Mouse (Mus musculus) embryonic facial prominence, embryonic 12.5 days (tissue): Measurements from ENCODE around the gene Srcin1. TPM values are rescaled to one million over a fixed set of nuclear protein-coding genes. Genes with fewer than 3 reads are reported as not detected.

Source experiments
- ATAC-seq: fragments of 200-750 bp; cut with Nextera tagmentation; 2 replicates; pipeline ENCODE4 v1.8.0; 2017; ENCODE audit not compliant: insufficient number of reproducible peaks, insufficient read depth, low FRiP score, low TSS enrichment
- H3K27ac ChIP-seq: fragments of 300-500 bp; sonication (generic); 2 replicates; pipeline ENCODE4 v1.5.1; 2016; ENCODE audit warnings: mild to moderate bottlenecking
- H3K27me3 ChIP-seq: fragments of 300-500 bp; sonication (generic); 2 replicates; pipeline ENCODE4 v1.6.1; 2016; ENCODE audit warnings: mild to moderate bottlenecking, moderate library complexity
- H3K36me3 ChIP-seq: fragments of 300-500 bp; sonication (generic); 2 replicates; pipeline ENCODE4 v1.6.1; 2016; ENCODE audit warnings: mild to moderate bottlenecking
- H3K4me1 ChIP-seq: fragments of 300-500 bp; sonication (generic); 2 replicates; pipeline ENCODE4 v1.6.1; 2016
- H3K4me2 ChIP-seq: fragments of 300-500 bp; sonication (generic); replicated peaks from 2 replicates; pipeline ENCODE4 v1.6.1; 2016; ENCODE audit warnings: mild to moderate bottlenecking, moderate library complexity
- H3K4me3 ChIP-seq: fragments of 300-500 bp; sonication (generic); 2 replicates; pipeline ENCODE4 v1.5.1; 2016; ENCODE audit warnings: mild to moderate bottlenecking
- H3K9ac ChIP-seq: fragments of 300-500 bp; sonication (generic); 2 replicates; pipeline ENCODE4 v1.6.1; 2016; ENCODE audit warnings: mild to moderate bottlenecking, moderate library complexity
- H3K9me3 ChIP-seq: fragments of 300-500 bp; sonication (generic); 2 replicates; pipeline ENCODE4 v1.6.1; 2016; ENCODE audit warnings: mild to moderate bottlenecking, moderate library complexity
- WGBS: fragments of 180-500 bp; shearing (Covaris S2); methylation state at CpG from one replicate; pipeline ENCODE4 v1.1.7; 2016; 5-methylcytosine and 5-hydroxymethylcytosine counted together
- polyA plus RNA-seq: library from polyadenylated mRNA; unstranded; fragments of >200 nt; fragmentation: Nextera tagmentation; extraction: Ambion mirVana; gene quantifications from 2 replicates; pipeline ENCODE4 v1.2.1, GENCODE M21; 2016

Gene Srcin1
- polyA plus RNA-seq, 1 experiment from 2014 or later = 1.00 TPM

DNA sequence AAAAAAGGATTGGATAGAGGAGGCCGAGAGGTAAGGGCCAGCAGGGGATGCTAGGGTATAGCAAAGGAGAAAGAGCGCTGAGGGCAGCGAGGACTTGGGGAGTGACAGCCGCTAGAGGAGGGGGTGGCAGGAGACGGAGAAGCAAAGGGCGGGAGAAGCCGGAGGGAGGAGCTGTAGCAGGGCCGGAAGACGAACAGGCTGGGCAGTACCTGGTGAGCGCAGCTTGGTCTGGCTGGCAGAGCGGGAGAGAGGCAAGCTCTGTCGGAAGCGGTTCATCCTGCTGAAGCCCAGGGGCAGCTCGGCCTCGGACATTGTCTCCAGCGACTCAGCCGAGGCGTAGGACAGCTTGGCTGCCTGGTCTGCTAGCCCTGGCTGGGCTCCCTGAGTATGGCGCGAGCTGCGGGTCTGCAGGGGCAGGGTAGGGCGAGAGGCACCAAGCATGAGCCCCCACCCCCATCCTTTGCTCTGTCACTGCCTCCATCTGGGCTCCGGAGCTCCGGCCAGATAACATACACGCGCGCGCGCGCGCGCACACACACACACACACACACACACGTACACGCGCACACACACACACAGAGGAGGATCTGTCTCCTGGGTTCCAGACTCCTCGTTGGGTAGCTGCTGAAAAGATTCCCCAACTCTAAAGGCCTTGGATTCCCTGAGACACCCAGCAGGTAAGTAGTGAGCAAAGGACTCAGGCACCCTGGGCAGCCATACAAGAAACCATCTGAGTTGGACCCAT lies 39.0 kb downstream of the Srcin1 start:
- H3K4me3 ChIP-seq = peak overlapping the region; percentile 43
- H3K9me3 ChIP-seq = no peaks in the 10 kb centered on the region
- no peak overlapping the region for H3K27ac ChIP-seq
- H3K4me1 ChIP-seq = peaks cover 36% of the 10 kb centered on the region
- no peaks in the 10 kb centered on the region for H3K36me3 ChIP-seq
- peaks cover 79% of the 10 kb centered on the region for H3K27me3 ChIP-seq
- H3K4me2 ChIP-seq = peak overlapping the region; percentile 75
- H3K9ac ChIP-seq = peak overlapping the region; percentile 32; the same call in 1 of the 2 replicates
- ATAC-seq = peak; percentile 16; the same call in 1 of the 2 replicates
- 2% methylated on average over 34 of the region's 36 CpGs for WGBS

DNA sequence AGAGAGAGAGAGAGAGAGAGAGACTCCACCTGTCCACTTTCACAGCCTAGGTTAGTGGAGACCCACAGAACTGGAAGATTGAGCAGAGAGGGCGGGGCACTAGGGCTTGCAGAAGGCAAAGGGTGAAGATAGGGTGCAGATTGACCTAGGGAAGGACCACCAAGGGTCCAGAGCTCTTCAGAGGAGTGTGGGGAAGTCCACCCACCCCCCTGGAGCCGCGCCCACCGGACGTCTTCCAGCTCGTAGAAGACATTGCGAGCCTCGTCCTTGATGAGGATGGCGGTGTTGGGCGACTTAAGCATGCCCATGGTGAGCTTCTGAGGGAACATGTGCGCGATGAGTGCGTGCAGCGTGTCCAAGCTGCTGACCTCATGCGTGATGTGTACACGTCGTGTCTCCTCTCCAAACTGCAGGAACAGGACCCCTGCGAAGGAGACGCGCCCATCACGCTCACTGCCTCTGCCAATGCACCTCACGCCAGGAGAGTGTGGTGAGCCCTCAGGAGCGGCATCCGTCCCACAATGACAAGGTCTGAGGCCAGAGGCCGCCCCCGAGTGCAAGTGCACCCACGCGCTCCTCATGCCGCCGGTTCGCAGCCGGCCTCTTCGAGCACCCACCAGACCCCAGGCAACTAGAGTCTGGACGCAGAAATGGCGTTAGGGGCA lies 39.8 kb downstream of the Srcin1 start:
- Histone ChIP-seq H3K9me3 (no peaks in the 10 kb centered on the region), H3K9ac (no peak overlapping the region), H3K27me3 (peaks cover 83% of the 10 kb centered on the region), H3K36me3 (no peaks in the 10 kb centered on the region), H3K4me3 (peak overlapping the region; percentile 43), H3K27ac (no peak overlapping the region), H3K4me2 (peak overlapping the region; percentile 75), H3K4me1 (peaks cover 36% of the 10 kb centered on the region)
- no peak for ATAC-seq
- 13% methylated on average over 35 of the region's 35 CpGs for WGBS

DNA sequence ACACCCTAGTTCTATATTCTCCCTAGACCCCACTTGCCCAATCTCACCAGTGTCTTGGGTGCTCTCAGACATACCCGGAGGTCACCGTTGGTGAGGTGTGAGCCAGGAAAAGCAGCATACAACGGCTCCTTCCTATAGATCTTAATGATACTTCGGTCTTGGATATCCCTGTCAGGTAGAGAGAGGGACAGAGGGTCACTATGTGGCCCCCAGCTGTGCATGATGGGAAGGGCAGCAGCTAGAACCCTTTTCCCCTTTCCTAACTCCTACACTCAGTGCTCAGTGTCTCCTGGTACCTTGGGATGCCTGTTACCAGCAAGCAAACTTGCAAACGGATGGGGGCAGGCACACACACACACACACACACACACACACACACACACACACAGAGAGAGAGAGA lies 40.3 kb downstream of the Srcin1 start:
- Histone ChIP-seq H3K9ac (no peak overlapping the region), H3K36me3 (no peaks in the 10 kb centered on the region), H3K27ac (no peak overlapping the region), H3K4me3 (no peak overlapping the region), H3K27me3 (peaks cover 86% of the 10 kb centered on the region), H3K4me1 (peaks cover 36% of the 10 kb centered on the region), H3K9me3 (no peaks in the 10 kb centered on the region), H3K4me2 (no peak overlapping the region)
- no peak for ATAC-seq
- 47% methylated on average over 5 of the region's 5 CpGs for WGBS

DNA sequence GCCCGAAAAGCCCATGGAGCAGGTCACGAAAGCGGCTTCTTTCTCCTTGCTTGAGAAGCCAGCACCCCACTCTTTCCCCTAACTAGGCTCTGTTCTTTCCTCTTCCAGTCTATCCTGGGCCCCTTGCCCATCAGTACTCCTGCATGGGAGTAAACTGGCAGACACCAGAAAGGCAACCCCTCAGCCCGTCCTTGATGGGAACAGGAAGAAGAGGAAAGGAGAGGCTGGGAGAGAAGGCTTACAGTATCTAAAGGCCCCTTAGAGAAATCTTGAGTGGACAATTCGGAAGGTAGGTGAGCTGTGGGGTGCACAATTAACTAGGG lies 40.7 kb downstream of the Srcin1 start:
- H3K4me2 ChIP-seq = no peak overlapping the region; the same call in 1 of the 2 replicates
- H3K27ac ChIP-seq = no peak overlapping the region
- H3K4me1 ChIP-seq = peaks cover 36% of the 10 kb centered on the region
- peaks cover 90% of the 10 kb centered on the region for H3K27me3 ChIP-seq
- WGBS = 20% methylated on average over 5 of the region's 5 CpGs
- H3K9ac ChIP-seq = no peak overlapping the region
- peak overlapping the region; percentile 17; the same call in 1 of the 2 replicates for H3K4me3 ChIP-seq
- no peaks in the 10 kb centered on the region for H3K36me3 ChIP-seq
- H3K9me3 ChIP-seq = no peaks in the 10 kb centered on the region
- ATAC-seq = no peak

DNA sequence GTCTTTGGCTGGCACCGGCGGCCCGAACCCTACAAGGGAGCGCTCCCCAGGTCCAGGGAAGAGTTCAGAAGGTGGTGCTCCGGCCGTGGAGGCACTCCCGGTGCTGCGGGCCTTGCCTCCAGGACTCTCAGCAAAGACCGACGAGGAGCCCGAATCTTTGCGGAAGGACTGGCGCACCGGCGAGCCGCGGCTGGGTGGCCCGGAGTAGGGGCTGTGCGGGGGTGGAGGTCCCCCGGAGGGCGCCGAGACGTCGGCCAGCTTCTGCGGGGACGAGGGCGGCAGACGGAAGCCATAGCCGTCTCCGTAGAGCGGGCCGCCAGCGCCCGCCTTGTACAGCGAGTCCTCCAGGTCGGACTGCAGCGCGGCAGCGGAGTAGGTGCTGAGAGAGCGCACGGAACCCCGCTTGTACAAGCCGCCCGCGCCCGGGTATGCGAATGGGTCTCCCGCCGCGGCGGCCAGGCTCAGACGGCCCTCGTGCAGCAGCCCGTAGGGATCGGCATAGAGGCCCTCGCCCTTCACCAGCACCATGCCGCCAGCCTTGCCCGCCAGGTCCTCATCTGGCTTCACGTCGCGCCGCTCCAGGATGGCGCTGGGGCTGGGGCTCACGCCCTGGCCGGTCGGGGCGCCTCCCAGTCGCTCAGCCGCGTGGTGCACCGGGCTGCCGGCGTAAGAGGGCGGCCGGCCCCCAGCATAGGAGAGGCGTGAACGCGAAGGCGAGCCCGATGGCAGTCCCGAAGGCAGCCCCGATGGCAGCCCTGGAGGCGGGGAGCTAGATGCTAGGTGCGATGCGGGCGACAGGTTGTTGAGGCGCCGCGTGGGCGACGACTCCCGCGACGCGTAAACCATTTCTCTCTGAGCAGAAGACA lies 41.3 kb downstream of the Srcin1 start:
- no peak overlapping the region for H3K27ac ChIP-seq
- no peaks in the 10 kb centered on the region for H3K9me3 ChIP-seq
- no peak for ATAC-seq
- no peaks in the 10 kb centered on the region for H3K36me3 ChIP-seq
- peaks cover 36% of the 10 kb centered on the region for H3K4me1 ChIP-seq
- peak overlapping the region; percentile 34 for H3K4me2 ChIP-seq
- peaks cover 89% of the 10 kb centered on the region for H3K27me3 ChIP-seq
- WGBS = 2% methylated on average over 95 of the region's 95 CpGs
- peak overlapping the region; percentile 29; the same call in 1 of the 2 replicates for H3K9ac ChIP-seq
- H3K4me3 ChIP-seq = peak overlapping the region; percentile 17

DNA sequence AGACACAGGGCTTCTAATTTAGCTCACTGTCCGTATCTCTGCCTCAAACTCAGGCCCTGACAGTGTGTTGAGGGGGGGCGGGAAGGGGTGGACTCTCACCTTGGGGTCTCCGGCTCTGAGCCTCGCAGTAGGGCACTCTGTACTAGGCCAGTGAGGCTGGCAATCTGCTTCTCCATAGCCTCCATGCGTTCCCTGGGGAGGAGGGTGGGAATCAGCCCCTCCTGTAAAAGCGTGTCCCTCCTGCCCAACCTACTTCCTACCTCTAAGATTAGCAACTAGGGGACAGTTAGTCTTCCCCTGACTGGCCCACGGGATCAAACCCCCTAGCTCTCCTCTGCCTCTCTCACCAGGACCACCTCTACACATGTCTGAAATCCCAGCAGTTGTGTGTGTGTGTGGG lies 42.3 kb downstream of the Srcin1 start:
- no peaks in the 10 kb centered on the region for H3K36me3 ChIP-seq
- ATAC-seq = no peak
- H3K4me2 ChIP-seq = no peak overlapping the region
- H3K27me3 ChIP-seq = peaks cover 82% of the 10 kb centered on the region
- H3K9me3 ChIP-seq = no peaks in the 10 kb centered on the region
- no peak overlapping the region for H3K4me3 ChIP-seq
- WGBS = 24% methylated on average over 7 of the region's 7 CpGs
- no peak overlapping the region for H3K9ac ChIP-seq
- H3K27ac ChIP-seq = no peak overlapping the region
- H3K4me1 ChIP-seq = peaks cover 36% of the 10 kb centered on the region

DNA sequence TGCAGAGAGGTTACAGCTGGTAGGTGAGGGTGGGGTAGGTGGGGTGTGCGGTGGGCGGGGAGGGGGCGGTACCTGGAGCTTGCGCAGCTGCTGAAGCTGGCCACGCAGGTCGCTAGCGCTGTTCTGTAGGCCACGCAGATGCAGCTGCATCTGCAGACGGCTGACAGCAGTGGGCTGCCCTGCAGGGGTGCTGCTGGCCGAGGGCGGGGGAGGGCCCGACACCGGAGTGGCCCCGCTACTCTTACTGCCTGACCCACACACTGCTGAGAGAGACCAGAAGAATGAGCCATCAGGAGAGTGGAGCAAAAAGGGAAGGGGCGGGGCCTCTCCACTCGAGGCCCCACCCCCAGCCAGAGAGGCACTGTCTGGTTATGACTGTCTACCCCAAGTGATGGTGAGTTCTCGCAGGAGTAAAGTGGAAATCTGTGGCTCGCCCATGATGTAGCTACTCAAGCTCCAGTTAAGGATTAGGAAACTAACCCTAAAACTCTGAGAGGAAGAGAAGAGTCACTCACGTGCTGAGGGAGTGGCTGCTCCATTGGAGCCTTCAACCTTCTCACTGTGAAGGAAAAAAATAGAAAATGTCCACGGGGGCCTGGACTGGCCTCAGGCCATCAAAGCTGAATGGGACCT lies 42.9 kb downstream of the Srcin1 start:
- ATAC-seq = no peak
- H3K27ac ChIP-seq = no peak overlapping the region
- no peaks in the 10 kb centered on the region for H3K36me3 ChIP-seq
- peak overlapping the region; percentile 82 for H3K4me2 ChIP-seq
- no peak overlapping the region for H3K9ac ChIP-seq
- H3K4me3 ChIP-seq = peak overlapping the region; percentile 24
- H3K9me3 ChIP-seq = no peaks in the 10 kb centered on the region
- peaks cover 76% of the 10 kb centered on the region for H3K27me3 ChIP-seq
- 4% methylated on average over 20 of the region's 20 CpGs for WGBS
- peaks cover 36% of the 10 kb centered on the region for H3K4me1 ChIP-seq

DNA sequence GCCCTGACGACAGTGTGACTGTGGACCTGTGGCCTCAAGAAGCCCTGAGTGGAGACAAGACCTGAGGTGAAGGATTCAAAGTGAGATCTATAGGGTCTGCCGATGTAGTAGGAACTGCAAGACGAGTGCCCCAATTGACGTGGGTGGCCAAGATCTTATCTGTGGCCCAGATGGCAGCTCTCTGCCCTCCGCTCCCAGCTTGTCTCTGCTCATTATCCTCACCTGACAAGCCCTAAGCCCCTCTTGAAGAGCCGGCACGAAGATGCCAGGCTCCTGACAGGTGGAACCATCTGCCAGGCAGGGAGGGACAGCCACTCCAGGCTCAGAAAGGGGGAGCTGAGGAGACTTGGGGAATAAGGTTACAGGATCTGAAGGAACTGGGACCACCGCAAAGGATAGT lies 43.6 kb downstream of the Srcin1 start:
- H3K4me1 ChIP-seq = peaks cover 31% of the 10 kb centered on the region
- 14% methylated on average over 8 of the region's 8 CpGs for WGBS
- H3K4me2 ChIP-seq = peak overlapping the region; percentile 82
- no peaks in the 10 kb centered on the region for H3K9me3 ChIP-seq
- ATAC-seq = no peak
- H3K27me3 ChIP-seq = peaks cover 69% of the 10 kb centered on the region
- no peak overlapping the region for H3K9ac ChIP-seq
- H3K36me3 ChIP-seq = no peaks in the 10 kb centered on the region
- H3K27ac ChIP-seq = no peak overlapping the region
- H3K4me3 ChIP-seq = peak overlapping the region; percentile 47

DNA sequence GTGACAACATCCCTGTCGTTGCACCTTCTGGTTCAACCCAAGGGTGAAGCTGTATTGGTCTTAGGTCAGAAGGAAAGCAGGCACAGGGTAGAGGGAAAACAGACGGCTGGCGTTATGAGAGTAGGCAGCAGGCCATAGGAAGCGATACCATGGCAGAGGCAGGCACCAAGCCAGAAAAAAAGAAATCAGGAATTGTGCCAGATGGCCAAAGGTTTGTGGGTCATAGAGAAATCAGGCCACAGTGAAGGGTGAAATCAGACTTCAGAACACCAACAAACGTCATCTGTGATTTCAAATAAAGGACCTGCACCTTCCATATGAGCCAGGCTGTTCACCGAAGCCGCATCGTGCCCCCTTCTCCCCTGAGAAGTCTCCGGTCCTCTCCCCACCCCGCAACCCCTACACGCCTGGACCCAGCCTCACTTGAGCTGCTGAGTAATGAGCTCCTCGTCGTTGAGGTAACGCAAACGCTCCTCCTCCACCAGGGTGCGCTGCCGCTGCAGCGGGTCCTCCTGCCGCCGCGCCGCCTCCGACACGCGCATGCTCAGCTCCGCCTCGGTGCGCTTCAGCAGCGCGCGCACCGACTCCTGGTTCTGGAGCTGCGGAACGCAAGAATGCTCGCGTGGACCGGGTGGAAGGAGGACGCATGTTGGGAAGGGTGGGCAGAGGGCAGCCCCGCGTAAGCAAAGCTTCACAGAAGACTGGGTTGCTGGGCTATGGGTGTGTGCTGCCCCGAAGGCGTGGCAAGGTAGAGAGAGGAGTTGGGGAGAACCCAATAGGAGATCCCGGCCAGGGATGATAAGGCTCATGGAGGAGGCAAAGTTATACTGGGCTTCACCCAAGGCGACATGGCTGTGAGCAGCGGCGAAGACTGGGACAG lies 44.4 kb downstream of the Srcin1 start:
- H3K9ac ChIP-seq = peak overlapping the region; percentile 54
- peak; percentile 43; the same call in 1 of the 2 replicates for ATAC-seq
- H3K4me1 ChIP-seq = peaks cover 25% of the 10 kb centered on the region

DNA sequence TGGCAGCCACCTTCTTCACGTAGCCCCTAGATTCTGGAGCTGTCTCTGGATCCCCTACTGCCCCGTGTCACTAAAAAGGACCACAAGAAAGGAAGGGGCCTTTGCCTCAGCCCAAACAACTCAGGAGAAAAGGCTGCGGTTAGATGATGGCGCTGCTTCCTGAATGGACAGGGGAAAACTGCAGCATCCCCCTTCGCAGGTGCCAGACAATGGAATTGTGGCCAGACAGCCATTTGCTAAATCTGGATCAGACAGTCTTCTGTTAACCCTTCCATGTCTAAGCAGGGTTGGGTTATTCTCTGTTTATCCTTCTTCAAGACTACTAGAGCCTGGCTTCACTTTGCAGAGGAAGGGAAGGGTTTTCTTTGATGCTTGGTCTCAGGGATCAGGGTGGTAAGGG lies 45.0 kb downstream of the Srcin1 start:
- no peaks in the 10 kb centered on the region for H3K36me3 ChIP-seq
- H3K4me2 ChIP-seq = no peak overlapping the region
- peaks cover 55% of the 10 kb centered on the region for H3K27me3 ChIP-seq
- no peak overlapping the region for H3K27ac ChIP-seq
- H3K9ac ChIP-seq = no peak overlapping the region
- H3K4me1 ChIP-seq = peaks cover 19% of the 10 kb centered on the region
- WGBS = 72% methylated on average over 5 of the region's 5 CpGs
- H3K4me3 ChIP-seq = no peak overlapping the region
- no peak for ATAC-seq
- H3K9me3 ChIP-seq = no peaks in the 10 kb centered on the region

More for the DNA sequence above, 44.4 kb downstream of the Srcin1 start:
- Histone ChIP-seq H3K9me3 (no peaks in the 10 kb centered on the region), H3K4me3 (peak overlapping the region; percentile 47), H3K27ac (no peak overlapping the region), H3K27me3 (peaks cover 62% of the 10 kb centered on the region), H3K4me2 (peak overlapping the region; percentile 82), H3K36me3 (no peaks in the 10 kb centered on the region)
- 7% methylated on average over 46 of the region's 46 CpGs for WGBS
